Mouse (Mus musculus): ENCODE results near the gene Efcab11.
A peak's percentile ranks its signal among the peaks of the same experiment; 100 is the strongest.
"Not testable (repeated sequence)": the region's sequence is repeated elsewhere in the genome, so short reads cannot be mapped to it uniquely, and the experiment has no call there.

Gene Efcab11

GRCm38 (mm10) chr12:99874609-99875008 is 9.6 kb downstream of the Efcab11 start:
- no peak for DNase-seq (ENCODE audit: low spot score in 2 of 2)

DNA sequence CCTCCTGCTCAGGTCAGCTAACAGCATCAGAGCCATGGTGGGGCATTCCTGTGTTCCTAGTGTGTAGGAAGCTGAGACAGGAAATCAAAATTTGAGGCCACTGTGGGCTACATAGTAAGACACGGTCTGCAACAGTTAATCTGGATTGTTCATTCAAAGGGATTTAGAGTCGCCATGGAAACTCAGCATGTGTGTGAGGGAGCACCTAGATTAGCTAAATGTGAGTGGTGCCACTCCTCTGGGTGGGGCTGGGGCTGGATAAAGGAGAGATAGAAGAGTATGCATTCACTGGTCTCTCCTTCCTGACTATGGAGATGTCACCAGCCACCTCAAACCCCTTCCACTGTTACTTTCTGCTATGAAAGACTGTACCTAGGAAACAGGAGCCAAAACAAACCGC is 10.8 kb downstream of the Efcab11 start:
- no peak for DNase-seq (ENCODE audit: low spot score in 2 of 2)

DNA sequence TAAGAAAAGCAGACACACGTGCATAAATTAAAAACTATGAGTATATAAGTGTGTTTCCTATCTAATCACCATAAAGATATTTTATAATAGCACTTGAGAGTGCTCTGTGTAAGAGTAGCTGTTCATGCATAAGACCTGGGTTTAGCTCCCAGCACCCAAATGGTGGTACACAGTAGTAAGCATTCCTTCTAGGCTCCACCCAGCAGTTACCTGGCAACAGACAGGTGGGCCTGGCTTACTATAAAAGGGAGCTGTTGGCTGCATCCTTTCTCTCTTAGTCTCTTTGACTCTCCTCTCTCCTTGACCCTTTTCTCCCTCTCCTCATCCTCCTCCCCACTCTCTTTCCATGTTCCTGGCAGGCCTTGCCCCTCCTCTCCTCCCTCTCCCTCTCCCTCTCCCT is 15.4 kb downstream of the Efcab11 start:
- no peak for DNase-seq (ENCODE audit: low spot score in 2 of 2)

- DNase-seq (ENCODE audit: low spot score in 2 of 2) = no peak
These were observed 19.6 kb downstream of the Efcab11 start for GRCm38 (mm10) chr12:99864613-99865012.

- DNase-seq (ENCODE audit: low spot score in 2 of 2) = no peak
These were observed 23.3 kb downstream of the Efcab11 start for GRCm38 (mm10) chr12:99860981-99861380.

DNA sequence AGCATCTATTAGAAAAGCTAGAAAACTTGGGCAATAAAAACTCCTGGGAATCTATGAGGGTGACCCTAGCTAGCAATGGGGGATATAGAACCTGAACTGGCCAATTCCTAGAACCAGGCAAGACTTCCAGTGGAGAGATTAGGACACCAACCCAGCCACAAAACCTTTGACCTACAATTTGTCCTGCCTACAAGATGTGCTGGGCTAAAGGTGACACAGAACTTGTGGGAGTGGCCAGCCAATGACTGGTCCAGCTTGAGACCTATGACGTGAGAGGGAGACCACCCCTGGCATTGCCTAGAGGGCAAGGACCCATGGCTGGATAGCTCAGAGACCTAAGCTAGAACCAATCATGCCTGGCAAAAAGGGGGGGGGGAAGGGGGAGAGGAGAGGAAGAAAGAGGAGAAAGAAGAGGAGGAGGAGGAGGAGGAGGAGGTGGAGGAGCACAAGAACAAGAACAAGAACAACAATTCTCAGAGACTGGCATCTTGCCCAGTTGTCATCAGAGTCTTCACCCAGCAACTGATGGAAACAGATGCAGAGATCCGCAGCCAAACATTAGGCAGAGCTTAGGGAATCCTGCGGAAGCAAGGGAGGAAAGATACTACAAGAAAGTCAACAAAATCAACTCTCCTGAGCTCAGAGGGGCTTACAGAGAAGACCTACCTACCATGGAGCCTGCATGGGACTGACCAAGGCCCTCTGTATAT is 24.7 kb downstream of the Efcab11 start:
- DNase-seq (ENCODE audit: low spot score in 2 of 2) = no peak

DNA sequence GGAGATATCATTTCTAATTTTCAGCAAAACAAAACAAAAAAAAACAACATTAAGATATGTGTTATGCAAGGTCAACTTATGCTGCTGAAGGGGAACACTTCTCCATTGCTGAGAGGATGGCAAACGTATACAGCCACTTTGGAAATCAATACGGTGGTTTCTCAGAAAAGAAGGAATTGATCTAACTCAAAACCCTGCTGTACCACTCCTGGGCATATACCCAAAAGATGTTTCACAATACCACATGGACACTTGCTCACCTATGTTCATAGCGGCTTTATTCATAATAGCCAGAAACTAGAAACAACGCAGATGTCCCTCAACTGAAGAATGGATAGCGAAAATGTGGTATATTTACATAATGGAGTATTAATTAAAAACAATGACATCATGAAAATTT is 25.6 kb downstream of the Efcab11 start:
- DNase-seq (ENCODE audit: low spot score in 2 of 2) = no peak

DNA sequence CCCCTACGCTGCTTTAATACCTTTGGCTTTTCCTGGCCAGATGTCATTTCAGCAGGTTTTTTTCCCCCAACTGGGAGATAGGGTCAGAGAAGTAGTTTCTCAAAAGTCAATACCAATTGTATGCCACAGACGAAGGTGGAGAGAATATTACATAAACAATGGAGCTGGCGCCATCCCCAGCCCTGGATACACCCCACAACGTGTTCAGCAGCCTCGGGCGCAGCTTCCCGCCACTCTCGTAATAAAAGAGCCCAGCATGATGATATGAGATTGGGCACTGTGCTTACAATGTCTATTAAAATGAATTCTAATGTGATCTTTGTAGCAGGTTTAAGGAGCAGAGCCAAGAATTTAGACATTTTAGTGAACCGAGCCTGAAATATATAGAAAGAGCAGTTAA is 28.2 kb downstream of the Efcab11 start:
- DNase-seq (ENCODE audit: low spot score in 2 of 2) = no peak

DNA sequence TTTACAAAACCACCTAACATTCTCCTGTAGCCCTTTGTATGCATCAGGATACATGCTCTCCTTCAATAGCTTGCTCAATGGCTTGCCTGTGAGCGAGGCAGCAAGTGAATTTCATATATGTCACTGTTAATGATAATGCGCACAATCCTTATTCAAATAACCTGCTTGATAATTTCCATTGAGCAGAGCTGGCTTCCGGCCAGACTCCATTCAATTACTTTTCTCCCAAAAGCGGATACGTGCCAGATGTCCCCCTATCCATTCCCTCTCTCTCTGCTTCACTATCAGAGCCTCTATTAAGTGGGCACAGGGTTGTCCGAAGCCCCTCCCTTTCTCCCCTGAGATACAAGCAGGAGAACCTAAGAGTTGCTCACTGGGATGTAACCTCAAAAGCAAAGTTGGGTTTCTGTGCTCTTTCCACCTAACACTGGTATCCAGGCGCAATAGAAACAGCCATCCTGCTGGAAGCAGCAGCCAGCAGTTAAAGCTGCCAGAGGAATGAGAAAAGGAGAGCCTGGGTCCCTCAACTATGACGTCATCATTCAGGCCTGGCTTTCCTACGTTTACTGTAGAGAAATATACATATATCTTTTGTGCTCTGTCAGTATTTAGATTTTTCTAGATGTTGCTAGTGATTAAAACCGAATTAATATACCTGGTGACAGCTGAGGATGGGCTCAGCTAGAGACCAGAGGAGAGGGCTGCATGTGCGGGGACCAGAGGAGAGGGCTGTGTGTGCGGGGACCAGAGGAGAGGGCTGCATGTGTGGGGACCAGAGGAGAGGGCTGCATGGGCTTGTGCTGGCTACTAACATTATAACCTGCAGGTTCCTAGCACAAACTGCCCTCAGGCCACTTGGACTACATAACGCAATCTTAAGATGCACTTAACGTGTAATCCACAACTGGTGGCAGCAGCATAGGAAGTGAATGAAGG is 30.6 kb downstream of the Efcab11 start:
- no peak for DNase-seq (ENCODE audit: low spot score in 2 of 2)

- DNase-seq (ENCODE audit: low spot score in 2 of 2) = no peak
These were observed 34.2 kb downstream of the Efcab11 start for GRCm38 (mm10) chr12:99849996-99850395.

DNA sequence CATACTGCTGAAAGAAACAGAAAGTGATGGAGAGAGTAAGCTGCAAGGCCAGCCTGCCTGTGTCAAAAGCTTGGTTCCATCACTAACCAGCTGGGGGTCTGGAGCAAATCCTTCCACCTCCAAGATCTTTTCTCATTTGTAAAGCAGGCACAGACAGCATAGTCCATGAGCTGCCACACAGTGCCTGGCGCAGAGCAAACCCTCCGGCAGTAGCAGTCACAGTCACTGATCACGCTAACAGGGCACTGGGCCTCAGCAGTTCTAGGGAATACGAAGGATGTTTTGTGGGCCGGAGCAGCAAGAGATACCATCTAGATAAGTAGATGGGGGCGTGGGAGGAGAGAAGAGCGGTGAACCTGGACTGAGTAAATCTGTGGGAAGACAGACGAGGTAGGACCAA is 39.3 kb downstream of the Efcab11 start:
- no peak for DNase-seq (ENCODE audit: low spot score in 2 of 2)

DNA sequence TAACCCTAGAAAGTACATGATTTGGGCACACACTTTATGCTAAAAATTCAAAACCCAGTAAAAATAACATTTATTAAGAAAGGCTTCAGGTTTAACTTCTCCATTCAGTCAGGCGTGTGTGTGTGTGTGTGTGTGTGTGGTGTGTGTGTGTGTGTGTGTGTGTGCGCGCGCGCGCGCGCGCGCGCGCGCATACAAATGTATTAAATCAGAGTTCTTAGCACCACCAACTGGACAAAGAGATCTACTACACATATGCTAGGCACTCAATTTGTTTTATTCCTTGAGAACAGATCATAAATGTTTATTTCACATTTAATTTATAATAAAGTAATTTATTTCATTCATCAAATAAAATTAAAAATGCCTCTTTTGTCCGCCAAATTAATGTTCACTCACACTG is 45.5 kb downstream of the Efcab11 start:
- DNase-seq (ENCODE audit: low spot score in 2 of 2) = no peak

DNA sequence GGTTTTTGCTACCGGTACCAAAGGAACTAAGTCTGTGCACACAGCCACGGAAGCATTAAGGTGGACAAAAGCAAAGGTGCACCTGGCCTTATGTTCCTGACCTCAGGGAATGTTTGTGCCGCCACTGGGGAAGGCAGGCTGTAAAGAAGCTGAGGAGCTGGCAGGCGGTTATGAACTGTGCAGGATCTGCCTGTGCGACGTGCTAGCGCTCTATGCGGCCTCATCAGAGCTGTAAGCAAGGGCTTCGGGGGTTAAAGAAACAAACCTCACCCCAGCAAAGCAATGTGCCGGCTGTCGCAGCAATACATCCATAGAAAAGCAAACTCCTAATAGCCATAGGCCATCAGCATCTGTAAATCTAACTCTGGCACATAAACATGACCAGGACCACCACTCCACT is 46.1 kb downstream of the Efcab11 start:
- DNase-seq (ENCODE audit: low spot score in 2 of 2) = no peak

- DNase-seq (ENCODE audit: low spot score in 2 of 2) = no peak
These were observed 46.7 kb downstream of the Efcab11 start for GRCm38 (mm10) chr12:99837528-99837927.

DNA sequence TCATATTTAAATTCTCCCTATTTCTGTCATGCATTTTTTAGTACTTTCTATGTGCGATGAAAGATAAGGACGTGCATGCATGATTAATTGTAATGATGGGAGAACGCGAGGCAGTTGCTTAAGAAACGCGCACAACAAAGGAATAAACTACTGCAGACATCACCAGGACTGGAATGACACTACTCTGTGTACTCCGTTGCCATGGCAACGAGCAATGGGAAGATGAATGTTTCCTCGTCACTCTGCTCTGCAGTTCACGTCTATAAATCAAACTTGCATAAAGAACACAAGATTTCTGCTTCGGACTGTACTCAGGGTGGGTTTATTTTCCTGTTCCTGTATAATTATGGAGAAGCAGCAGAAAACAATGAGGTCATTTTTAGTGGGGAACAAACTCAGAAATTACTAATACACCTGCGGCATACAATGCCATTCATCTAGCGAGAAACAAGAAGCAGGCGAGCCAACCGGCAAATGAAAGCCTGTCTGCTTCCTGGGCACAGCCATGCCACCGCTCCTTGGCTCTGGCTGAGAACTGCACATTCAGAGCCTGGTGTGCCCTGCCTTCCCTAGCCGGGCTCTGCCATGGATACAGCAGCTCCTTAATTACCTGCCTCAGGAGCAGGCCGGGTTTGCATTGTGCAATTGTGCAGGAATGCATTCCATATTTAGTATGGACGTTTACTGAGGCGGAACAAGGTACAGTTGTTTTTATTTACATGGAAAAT is 47.7 kb downstream of the Efcab11 start:
- DNase-seq (ENCODE audit: low spot score in 2 of 2) = peak; percentile 9 to 11

DNA sequence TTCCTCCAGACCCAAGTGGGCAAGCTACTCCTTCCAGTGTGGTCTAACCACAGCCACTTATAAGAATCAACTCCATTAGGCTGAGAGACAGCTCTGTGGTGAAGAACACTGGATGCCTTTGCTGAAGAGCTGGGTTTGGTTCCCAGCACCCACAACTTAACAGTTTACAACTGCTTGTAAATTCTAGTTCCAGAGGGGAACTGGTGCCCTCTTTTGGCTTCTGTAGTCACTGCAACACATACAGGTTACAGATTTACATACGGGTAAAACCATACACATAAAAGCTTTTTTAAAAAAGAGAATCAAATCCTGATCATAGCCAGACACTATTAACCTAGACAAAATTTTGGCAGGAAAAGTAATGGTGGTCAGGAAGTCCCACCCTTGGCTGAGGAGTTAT is 50.8 kb downstream of the Efcab11 start:
- no peak for DNase-seq (ENCODE audit: low spot score in 2 of 2)

DNA sequence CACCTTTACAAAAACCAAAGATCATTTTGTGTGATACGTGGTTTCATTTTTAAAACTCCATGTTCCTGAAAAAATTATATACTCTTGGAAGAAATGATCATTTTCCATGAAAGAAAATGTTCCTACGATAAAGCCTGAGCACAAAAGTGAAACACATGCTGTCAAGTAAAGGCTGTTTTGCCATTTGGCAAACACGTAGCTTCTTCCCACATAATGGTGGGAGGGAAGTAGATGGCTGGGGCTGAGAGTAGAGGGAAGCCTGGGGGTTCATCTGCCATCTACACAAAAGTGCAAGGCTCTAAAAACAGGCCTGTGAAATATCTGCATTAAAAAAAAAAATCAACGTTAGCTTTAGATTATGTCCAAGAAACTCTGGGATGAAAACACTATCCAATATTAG is 61.6 kb downstream of the Efcab11 start:
- DNase-seq (ENCODE audit: low spot score in 2 of 2) = no peak

DNA sequence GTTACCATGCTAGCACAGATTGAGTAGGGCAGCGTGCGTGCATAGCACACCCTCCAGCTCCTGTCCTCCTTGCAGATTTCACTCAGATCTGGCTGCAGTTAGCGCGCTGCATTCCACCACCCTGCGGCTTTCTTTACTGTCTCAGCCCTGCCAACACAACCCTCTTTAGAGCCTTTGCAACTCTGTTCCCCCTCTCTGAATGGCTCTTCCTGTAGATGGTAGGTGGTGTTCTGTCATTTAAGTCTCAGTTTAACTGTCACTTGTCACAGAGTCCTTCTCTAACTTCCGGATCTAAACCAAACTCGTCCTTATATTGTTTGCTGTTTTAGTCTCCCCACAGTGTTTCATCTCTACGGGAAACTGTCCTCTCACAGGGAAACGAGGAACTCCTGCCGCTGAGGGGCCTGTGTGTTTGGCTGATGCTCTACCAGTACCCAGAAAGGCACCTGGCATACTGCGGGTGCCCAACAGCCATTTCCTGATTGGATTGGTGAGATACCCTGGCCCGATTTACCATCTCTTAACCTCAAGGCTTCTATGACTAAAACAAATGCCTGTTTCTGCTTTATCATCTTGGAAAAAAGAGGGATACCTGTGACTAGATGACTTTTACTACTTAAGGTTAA is 62.8 kb downstream of the Efcab11 start:
- no peak for DNase-seq (ENCODE audit: low spot score in 2 of 2)

DNA sequence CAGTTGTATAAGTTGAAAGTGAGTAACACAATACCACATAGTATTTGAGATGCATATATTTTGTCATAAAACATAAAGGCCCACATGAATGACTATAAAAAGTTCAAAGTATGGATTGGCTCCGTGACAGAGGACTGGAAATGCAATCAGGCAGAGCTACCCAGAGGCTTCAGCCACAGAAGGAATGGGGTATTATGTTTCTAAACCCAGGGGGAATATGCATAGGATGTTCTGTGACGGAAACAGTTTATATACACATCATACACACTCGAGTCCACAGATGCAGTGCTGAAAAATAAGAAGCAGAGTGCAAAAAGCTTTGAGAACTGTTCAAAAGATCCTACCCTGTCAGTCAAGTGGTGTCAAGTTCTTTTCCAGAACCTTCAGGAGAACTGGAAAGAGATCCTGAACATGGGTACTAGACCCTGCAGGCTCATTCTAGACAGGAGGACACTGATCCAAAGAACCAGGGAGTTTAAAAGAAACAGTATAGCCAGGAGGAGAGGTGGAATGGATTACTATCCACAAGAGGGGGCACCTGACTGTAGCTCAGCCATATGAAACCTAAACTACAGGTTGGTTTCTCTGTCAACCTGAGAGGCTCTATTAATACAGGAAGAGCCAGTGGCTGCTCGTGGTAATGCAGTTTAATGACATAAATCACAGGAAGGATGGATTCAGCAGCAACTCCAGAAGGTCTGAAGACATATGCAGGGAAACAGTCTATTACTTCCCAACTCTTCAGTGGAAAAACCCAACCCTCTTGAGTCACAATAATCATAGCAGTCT is 64.9 kb downstream of the Efcab11 start:
- DNase-seq (ENCODE audit: low spot score in 2 of 2) = no peak

- DNase-seq (ENCODE audit: low spot score in 2 of 2) = not testable (repeated sequence)
These were observed 66.2 kb downstream of the Efcab11 start for GRCm38 (mm10) chr12:99818006-99818405.

- DNase-seq (ENCODE audit: low spot score in 2 of 2) = no peak
These were observed 69.0 kb downstream of the Efcab11 start for GRCm38 (mm10) chr12:99815244-99815643.

Measured in heart, adult 9 months (tissue).